Mouse (Mus musculus) layer of hippocampus, postnatal 36 days (tissue): ENCODE results near the gene Ltbp1. TPM values are rescaled to one million over a fixed set of nuclear protein-coding genes. Genes with fewer than 3 reads are reported as not detected.

Experiments used
- DNase-seq, 2 experiments: peaks; one replicate each; pipeline ENCODE4 v3.0.0; 2022
- total RNA-seq, 2 experiments: library from RNA; stranded (reverse); gene quantifications; 2 replicates each; pipeline ENCODE4 v1.2.3; 2021

Gene Ltbp1
- total RNA-seq, 2 experiments from 2014 or later, result 6.4 to 7.5 TPM

- DNase-seq, result no peak
Observed at GRCm38 (mm10) chr17:75305714-75306113, 300.3 kb downstream of the Ltbp1 start.

GRCm38 (mm10) chr17:75307070-75308011, 302.0 kb downstream of the Ltbp1 start:
- no peak for DNase-seq

- no peak for DNase-seq
Observed at GRCm38 (mm10) chr17:75317106-75317505, 311.7 kb downstream of the Ltbp1 start.

GRCm38 (mm10) chr17:75323229-75323628, 317.9 kb downstream of the Ltbp1 start:
- DNase-seq, result no peak

- DNase-seq, result no peak
Observed at GRCm38 (mm10) chr17:75323766-75324165, 318.4 kb downstream of the Ltbp1 start.

- DNase-seq, result no peak
Observed at GRCm38 (mm10) chr17:75328102-75328639, 322.8 kb downstream of the Ltbp1 start.

- no peak for DNase-seq
Observed at GRCm38 (mm10) chr17:75330366-75330765, 325.0 kb downstream of the Ltbp1 start.

- DNase-seq, result no peak
Observed at GRCm38 (mm10) chr17:75331421-75331951, 326.1 kb downstream of the Ltbp1 start.

GRCm38 (mm10) chr17:75332289-75332688, 326.9 kb downstream of the Ltbp1 start:
- no peak for DNase-seq

GRCm38 (mm10) chr17:75333011-75333410, 327.6 kb downstream of the Ltbp1 start:
- DNase-seq, result no peak

GRCm38 (mm10) chr17:75333759-75334158, 328.4 kb downstream of the Ltbp1 start:
- DNase-seq, result no peak

- DNase-seq, result no peak
Observed at GRCm38 (mm10) chr17:75335649-75336048, 330.3 kb downstream of the Ltbp1 start.

GRCm38 (mm10) chr17:75341227-75341626, 335.9 kb downstream of the Ltbp1 start:
- DNase-seq, result no peak

- no peak for DNase-seq
Observed at GRCm38 (mm10) chr17:75345116-75345515, 339.7 kb downstream of the Ltbp1 start.

- no peak for DNase-seq
Observed at GRCm38 (mm10) chr17:75347414-75347813, 342.0 kb downstream of the Ltbp1 start.

- DNase-seq, result peak; percentile 47 to 62
Observed at GRCm38 (mm10) chr17:75349109-75349508, 343.7 kb downstream of the Ltbp1 start.

GRCm38 (mm10) chr17:75349602-75350001, 344.2 kb downstream of the Ltbp1 start:
- no peak for DNase-seq

- DNase-seq, result no peak
Observed at GRCm38 (mm10) chr17:75353323-75353722, 348.0 kb downstream of the Ltbp1 start.

- no peak for DNase-seq
Observed at GRCm38 (mm10) chr17:75355431-75355830, 350.1 kb downstream of the Ltbp1 start.

- no peak for DNase-seq
Observed at GRCm38 (mm10) chr17:75360111-75360510, 354.7 kb downstream of the Ltbp1 start.

GRCm38 (mm10) chr17:75366332-75366731, 361.0 kb downstream of the Ltbp1 start:
- no peak for DNase-seq

GRCm38 (mm10) chr17:75367486-75368155, 362.3 kb downstream of the Ltbp1 start:
- DNase-seq, result no peak

- DNase-seq, result no peak
Observed at GRCm38 (mm10) chr17:75368580-75368979, 363.2 kb downstream of the Ltbp1 start.
